Mouse (Mus musculus): ENCODE results near the gene Acadvl.

Gene Acadvl

GRCm38 (mm10) chr11:69976271-69976670 lies 38.9 kb downstream of the Acadvl start:
- DNase-seq = no peak

- no peak for DNase-seq
Measured at GRCm38 (mm10) chr11:69974907-69975306, 40.3 kb downstream of the Acadvl start.

- DNase-seq = no peak
Measured at GRCm38 (mm10) chr11:69970775-69971174, 44.4 kb downstream of the Acadvl start.

GRCm38 (mm10) chr11:69970222-69970621 lies 45.0 kb downstream of the Acadvl start:
- no peak for DNase-seq

- no peak for DNase-seq
Measured at GRCm38 (mm10) chr11:69968793-69969192, 46.4 kb downstream of the Acadvl start.

- DNase-seq = no peak
Measured at GRCm38 (mm10) chr11:69966860-69967517, 48.2 kb downstream of the Acadvl start.

GRCm38 (mm10) chr11:69966006-69966859 lies 49.0 kb downstream of the Acadvl start:
- no peak for DNase-seq

- no peak for DNase-seq
Measured at GRCm38 (mm10) chr11:69965271-69966005, 49.8 kb downstream of the Acadvl start.

- DNase-seq = no peak
Measured at GRCm38 (mm10) chr11:69964650-69965270, 50.5 kb downstream of the Acadvl start, which contains the start of gene Cldn7. Gene Cldn7, plus strand, starts transcription at chr11:69964779.

- DNase-seq = no peak
Measured at GRCm38 (mm10) chr11:69961841-69962240, 53.4 kb downstream of the Acadvl start.

- DNase-seq = no peak
Measured at GRCm38 (mm10) chr11:69960616-69961015, 54.6 kb downstream of the Acadvl start.
